Mouse (Mus musculus) neutrophil, adult 5-6 weeks (primary cell): Measurements from ENCODE around the gene Ndufa8. TPM values are rescaled to one million over a fixed set of nuclear protein-coding genes. Genes with fewer than 3 reads are reported as not detected.

ENCODE experiments used
- ATAC-seq: fragments of 151-379, 151-347 bp; 2 replicates; pipeline ENCODE4 v1.8.0; 2017; ENCODE audit warnings: mild to moderate bottlenecking, moderate TSS enrichment; ENCODE audit not compliant: insufficient number of reproducible peaks, poor library complexity, low FRiP score, severe bottlenecking; ENCODE audit errors: extremely low read depth
- total RNA-seq: library from RNA; stranded (forward); fragments of 200-1000 nt; gene quantifications from 2 replicates; pipeline ENCODE4 v1.2.3, GENCODE M21; 2017

Ndufa8 gene
- total RNA-seq: 24.8 and 32.9 TPM in 2 replicates

DNA sequence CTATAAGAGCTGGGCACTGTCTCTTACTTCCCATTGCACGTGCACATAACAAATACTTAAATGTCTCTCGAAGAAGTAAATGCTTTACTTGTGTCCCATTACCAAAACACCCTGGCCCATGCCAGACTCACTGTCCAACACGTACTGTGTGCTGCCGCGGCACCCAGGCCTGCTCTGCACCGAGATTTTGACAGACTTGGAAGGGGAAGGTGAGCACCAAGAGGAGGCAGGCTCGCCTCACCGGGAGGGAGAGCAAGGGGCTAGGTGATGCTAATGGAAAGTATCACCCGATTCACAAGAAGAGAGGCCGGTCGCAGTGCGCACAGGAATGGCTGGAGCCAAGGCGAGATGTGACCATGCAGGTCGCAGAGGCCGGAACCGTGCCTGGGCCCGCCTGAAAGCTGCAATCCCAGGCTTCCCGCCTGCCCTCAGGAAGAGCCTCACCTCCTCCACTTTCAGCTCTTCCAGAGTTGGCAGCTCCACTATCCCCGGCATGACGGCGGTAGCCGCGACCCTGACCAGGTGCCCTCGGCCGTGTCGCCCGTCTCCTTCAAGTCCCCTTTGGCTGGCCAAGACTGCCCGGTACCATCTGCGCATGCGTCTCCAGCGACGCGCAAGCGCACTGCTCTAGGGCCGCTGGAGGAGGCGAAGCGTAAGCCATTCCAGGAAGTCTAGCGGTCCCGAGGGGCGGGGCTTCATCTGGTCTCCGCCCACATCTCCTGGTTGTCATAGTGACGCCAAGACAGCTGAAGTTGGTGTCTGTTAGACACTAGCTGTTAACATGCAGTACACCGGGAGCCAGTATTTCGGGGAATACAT is at the start of gene Ndufa8, which contains the start of gene Morn5:
TSS of gene Ndufa8 (minus strand) at position 659 of the 819 bp plus-strand sequence.
TSS of gene Morn5 (plus strand) at position 711 of the 819 bp plus-strand sequence.
- peak; percentile 90 for ATAC-seq

DNA sequence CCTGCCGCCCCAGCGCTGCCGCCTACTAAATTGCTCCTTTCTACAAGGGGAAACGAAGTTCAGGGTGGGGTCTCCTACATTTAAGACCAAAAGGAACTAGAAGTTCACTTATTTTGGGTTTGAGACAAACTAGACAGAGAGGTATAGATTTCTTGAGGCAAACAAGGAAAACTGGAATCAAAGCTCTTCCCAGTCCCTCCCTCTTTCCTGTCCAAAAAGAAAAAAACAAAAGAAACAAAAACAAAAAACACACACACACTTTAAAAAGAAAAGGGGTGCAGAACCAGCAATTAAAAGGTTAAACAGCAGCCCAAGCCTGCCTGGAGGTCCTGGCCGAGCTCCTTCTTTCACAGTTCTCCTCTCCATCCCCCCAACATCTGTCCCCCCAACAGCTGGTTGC is 48.8 kb upstream of the Ndufa8 start:
- ATAC-seq: no peak

DNA sequence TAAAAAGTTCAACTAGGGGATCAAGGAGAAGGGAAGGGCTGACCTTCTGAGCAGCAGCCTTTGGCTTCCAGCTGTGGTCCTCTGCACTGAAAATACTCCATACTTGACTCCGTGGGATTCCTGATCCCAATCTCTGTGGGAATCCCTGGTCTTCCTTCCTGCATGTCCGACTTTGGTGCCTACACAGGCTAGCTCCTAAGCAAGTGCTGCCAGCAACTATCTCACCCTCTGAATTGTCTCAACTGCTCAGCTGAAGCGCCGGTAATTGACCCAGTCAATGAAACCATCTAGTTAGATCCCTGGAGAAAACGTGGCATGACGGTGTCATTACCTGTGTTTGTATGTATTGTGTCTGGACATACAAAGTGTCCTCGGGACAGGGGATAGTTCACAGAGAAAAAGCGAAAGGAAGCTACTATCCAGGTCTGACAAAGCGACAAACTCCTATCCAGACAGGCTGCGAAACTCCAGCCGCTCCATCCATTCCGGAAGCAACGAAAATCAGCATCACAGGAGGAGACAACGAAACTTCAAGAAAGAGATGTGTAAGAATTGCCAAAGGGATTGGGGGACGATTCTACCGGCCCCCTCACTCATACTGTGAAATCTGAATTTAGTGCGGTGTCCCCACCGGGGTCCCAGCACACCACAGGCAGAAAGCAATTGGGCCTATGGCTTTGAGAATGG is 48.1 kb upstream of the Ndufa8 start:
- ATAC-seq: no peak

DNA sequence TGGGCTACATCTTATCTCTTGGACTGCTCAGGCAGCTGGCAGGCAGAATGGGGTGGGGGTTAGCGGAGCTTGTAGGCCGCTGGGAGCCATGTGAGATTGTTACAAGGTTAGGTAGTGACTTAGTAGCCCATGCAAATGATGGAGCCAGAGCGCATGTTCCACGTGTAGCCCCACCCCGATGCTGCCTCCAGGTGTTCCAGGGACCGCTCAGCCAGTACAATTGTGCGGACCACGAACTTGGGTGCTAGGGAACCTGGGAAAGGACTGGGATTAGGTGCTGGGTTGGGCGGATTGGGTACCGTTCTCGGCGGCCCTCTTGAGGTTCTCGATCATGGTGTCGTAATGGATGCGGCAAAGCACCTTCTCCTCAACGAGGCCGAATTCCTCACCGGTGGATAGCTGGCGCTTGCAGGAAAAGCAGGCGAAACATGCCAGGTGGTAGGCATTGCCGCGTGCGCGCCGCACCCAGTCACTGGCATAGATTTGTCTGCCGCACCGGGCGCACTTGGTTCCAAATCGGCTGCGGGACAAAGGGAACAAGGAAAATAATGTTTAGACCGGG is 44.8 kb upstream of the Ndufa8 start:
- ATAC-seq: no peak

DNA sequence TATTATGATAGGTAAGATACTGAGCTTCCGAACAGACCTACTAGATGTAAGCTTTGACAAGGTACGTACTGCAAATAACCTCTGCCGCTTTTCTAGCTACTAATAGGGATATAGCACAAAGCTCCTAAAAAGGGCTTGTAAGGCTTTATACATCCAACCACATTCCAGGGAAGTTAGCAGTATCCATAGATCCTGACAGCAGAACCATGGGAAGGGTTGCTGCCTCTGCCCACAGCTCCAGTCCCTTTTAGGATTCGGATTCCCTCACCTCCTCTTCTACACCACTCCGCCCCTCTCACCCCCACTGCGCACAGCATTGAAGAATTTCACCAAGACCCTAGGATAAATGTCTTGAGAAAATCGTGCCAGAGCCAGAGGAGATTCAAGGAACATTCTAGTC is 44.1 kb upstream of the Ndufa8 start:
- no peak for ATAC-seq

DNA sequence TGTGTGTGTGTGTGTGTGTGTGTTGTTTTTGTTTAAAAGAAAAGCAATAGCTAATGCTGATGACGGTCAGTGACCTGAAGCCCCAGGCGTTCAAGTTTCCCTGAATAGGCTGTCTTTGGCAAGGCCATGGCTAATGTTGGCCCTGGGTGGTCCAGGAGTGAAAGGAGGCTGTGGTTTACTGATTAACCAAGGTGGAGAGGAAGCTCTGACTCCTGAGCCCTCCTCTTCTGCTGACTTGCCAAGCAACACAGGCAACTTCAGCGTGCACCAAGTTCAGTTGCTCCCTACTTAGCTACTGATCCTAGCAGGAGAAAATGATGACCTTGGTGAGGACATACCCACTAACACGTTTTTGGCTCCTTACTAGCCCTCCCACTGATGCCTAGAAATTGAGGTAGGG is 43.5 kb upstream of the Ndufa8 start:
- ATAC-seq: no peak

DNA sequence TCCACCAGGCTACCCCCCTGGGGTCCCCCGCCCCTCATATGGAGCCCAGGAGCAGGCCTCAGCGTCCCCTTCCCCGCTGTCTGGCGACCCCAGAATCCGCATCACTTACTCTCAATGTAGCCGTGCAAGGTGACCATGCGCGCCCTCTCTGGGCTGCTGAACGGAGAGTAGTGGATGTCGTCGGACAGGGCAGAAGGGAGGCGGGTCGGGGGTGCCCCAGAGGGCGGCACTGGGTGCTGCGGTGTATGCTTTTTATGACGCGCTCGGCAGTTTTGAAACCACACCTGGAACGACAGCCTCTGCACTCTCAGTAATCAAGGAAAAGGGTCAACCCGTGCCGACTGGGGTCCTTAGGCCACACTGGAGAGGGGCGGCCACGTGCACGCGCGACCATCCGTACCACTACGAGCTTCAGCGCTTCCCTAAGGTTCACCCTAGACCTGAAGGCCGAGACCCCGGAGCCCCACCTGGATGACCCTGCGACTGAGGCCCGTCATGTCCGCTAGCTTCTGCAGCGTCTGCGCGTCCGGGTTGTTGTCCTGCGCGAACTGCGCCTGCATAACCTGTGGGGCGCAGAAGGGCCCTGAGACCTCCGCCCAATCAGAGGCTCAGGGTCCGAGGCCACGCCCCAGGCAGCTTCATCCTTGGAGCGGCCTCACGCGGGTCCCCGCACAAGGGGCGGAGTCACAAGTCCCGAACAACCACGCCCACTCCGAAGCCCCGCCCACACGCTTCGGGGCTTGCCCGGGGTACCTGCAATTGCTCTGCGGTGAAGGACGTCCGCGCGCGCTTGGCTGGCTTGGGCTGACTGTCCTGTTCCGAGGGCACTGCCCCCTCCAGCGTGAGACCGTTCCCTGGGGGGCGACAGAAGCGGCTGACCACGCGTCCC is 41.9 kb upstream of the Ndufa8 start:
- ATAC-seq: no peak

DNA sequence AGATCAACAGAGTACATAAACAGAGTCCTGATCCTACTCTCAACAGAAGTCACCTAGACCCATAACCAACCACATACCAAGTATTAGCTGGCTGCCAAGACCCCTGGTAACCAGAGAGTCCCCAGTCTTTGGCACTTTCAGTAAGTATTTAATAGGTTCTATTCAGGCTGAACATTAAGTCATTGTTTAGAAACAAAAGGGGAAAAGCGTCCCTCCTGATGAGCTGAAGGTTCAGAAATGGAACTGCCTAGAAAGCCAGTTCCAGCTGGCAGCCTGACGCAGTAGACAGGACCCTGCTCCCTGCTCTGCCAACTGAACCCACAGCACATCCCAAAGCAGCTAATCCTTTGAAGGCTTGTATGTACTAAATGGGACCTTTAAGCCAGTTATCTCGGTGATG is 40.0 kb upstream of the Ndufa8 start:
- no peak for ATAC-seq

DNA sequence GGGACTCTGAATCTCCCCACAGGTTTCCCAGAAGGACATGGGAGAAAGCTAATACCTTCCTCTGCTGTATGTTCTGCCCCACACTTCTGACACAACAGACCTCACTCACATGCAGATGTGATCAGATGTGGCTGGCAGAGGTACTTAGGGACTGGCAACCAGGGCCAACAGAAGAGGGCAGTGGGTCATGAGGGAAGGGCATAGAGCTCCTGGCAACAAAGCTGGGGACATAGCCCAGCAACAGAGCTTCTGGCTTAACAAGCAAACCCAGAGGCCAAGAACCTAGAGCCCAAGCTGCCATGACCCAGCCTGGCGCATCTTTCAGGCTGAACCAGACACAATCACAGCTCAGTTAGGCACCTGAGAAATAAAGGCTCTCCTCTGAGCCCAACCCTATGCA is 35.8 kb upstream of the Ndufa8 start:
- ATAC-seq: no peak

DNA sequence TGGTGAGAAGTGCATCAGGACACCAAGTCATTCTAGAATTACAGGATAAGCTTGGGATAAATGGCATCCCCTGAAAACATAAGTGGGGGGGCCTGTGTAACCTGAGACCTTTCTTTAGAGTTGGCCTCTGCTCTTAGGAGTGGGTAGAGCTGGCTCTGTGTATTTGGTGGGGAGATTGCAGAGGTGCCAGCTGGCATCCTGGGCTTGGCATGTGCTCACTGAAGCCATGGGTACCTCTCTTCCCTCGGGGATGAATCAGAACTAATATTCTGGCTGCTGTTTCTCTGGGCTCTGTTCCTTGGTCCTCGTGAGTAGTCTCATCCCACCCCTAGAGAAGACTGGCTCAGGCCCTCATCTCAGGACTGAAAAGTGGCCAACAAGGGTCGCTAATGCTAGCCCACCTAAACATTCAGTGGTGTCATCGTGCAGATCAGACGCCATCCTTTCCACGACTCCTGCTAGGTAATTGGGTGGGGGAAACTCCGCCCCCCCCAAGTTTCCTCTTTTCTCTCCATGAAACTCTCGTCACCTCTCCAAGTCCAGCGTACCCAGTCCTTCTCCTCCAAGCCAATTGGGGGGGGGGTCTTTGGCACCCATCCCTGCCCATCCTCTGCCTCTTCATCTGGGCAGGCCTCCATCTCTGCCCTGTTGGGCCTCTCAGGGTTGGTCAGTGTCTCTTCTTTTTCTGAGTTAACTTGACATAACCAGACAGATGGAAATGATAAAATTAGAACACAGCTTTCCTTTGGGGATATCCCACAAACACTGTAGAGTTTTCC is 33.8 kb upstream of the Ndufa8 start:
- no peak for ATAC-seq

DNA sequence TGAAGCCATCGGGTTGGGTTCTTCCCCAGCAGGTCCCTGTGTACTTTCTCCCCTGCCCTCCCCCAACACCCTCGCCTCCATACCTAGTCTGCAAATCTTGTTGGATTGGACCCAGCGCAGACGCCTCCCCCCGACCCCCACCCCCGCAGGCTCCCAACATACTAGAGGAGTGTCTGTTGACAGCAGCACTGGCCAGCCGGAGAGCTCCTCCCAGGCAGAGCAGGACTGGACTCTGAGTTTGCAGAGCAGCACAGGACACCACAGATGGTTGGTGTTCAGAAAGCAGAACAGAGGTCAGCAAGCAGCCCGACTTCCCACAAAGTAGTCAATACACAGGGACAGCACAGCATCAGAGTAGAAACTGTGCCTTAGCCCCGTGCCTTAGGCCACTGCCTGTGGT is 32.2 kb upstream of the Ndufa8 start:
- ATAC-seq: no peak

DNA sequence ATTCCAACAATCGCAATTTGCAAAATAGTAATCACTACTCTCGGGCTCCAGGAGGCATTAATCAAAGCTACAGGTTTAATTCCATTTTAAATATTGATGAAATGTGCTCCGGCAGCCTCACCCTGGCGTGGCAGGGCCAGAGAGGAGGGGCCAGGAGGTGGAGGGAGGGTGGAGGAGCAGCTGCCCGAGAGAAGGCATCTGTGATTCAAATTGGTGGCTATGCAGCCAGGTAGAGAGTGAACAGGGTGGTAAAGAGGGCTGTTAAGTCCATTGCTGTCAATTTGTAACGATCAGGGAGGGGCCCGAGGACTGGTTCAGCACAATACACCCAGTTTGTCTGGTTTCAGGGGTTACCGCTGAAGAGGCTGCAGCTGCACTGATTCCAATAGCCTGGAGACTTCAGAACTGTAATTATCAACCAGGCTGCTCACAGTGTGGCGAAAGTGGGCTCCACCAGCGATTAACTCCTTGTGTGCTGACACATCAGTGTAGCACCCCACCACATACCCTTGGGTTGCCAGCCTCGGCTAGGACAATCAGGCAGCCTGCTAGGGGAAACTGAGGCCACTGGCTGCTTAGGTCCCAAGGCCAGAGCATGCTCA is 28.1 kb upstream of the Ndufa8 start:
- ATAC-seq: no peak

DNA sequence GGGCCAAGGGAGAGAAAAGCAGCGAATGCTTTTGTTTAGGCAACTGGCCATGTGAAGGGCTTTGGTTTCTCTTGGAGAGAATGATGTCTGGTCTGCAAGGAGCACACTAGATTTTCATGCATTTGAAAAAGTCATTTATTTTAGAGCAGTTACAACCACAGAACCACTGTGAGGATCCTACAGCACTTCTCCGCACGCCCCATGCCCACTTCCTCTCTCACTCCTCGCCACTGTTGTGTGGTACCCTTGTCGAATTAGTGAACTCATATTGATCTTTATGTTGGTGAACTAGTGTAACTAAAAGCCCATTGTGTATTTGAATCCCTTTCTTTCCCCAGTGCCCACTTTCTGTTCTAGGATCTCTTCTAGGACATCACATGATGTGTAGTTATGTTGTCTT is 26.0 kb upstream of the Ndufa8 start:
- no peak for ATAC-seq

DNA sequence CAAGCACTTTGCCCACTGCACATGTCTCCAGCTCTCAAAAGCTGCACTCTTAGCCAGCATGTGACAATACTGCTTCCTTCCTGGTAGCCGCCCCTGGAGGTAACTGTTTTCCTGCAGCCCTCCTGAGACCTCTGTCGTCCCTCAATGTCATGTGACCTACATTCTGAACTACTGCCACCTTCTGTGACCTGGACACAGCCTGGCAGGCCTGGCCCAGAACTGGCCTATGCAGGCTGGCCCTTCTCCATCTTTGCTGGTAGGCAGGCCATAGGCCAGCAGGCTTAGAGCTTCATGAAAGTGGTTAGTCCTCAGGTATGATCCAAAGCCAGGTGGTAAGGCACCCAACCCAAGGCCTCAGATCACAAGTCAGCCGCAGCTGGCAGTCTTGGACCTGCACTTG is 24.6 kb upstream of the Ndufa8 start:
- ATAC-seq: no peak

DNA sequence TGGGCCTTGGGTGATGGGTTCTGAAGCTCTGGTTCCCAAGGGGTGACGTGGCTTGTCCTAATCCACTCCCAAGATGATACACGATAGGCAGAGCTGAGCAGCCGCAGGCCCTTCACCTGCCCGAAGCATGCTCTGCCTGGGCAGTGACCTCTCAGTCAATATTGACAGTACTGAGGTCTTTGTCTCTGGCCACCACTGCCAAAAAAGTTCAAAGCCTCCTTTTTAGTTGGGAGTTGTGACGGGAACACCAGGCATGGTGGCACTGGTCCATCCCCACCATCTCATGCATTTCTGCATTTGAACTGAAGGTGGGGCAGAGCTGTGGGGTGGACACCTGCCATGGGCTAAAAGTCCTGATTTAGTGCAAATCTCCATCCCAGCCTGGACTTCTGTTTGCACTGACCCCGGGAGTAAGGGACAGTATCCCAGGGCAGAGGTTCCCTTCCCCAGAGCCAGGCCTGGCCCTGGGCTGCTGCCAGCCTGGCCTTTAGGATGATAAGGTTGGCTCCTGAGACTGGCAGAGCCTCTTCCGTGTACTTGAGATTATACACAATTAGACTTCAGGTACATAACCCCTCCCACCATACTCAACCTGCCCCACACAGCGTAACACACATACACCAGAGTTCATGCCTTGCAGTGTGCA is 22.6 kb upstream of the Ndufa8 start:
- ATAC-seq: no peak

DNA sequence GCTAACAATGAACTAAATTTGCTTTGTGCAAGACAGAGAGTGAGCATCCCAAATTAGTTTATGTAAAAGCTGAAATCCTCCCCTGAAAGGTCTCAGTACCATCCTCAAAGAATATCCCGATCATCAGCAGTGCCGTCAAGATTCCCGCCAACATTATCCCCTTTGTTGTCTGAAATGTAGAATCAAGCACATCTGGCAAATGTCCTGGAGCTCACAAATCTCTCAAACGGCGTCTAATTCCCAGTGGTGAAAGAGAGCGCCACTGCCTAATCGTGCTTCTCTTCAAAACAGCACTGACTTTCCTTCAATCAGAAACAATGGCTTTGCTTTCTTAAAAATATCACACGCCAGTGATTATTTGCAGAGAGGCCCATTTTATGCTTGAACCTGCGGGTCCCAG is 17.9 kb upstream of the Ndufa8 start:
- no peak for ATAC-seq

DNA sequence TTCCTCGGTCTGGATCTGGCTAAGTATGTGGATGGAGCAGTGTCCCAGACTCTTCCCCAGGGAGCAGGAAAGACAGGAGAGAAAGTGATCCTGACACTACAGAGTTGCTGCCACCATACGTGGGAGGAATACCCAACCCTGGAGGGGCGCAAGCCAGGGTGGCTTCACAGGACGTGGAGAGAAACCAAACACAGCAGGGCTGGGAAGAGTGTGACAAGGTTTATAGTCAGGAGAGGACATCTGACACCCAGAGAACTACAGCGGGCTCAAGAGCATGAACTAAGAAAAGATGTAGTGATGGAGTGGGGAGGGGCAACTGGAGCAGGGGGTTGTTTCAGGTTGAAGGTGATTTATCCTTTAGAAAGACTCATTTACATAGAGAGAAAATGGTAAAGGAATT is 12.2 kb upstream of the Ndufa8 start:
- ATAC-seq: no peak

DNA sequence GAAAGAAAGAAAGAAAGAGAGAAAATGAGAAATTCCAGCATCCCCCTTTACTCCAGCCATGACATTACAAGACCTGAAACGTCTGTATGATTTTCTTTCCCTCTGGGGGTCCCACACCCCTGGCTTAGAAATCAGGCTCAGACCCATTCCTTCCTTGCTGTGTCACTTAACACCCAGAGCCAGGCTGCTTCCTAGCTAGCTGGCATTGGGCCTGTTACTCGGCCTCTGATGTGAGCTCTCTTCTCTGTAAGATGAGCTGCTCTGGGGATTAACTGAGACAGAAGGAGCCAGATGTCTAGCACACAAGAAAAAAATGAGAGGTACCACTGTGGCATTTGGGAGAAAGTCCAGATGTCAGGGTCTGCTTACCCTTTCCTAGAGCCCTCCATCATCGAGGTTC is 7.0 kb upstream of the Ndufa8 start:
- no peak for ATAC-seq
